13 mouse cellular contexts compared by ENCODE assay signal in the genomic region with DNA sequence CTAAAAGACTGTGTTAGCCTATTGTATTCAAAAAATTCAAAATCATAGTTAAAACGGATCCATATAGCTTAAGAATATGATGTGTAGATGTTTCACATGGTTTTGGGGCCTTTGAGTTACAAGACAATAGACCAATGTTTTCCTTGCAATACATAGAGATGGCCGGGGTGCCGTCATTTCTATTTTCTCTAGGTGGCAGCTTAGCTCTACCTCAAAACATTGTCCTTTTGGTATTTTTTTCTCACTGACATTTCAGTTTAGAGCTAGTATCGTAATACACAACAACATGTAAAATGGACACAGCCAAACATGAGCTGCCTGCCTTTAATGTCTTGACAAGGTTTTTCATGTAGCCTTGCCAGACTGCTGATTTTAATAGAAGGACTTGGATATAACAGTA.
DNase-seq lines count a peak whose midpoint lies in the region; ATAC-seq and TF ChIP-seq lines count a peak whose summit lies in the region.
"Had no signal": no experiment of that assay in that cellular context is flagged by ENCODE, and none has a peak within 500 bp of the region (broad histone marks: within the 10 kb centered on the region; RNA-seq: fewer than 3 reads in every experiment).

No protein-coding gene starts in this region.

- TF ChIP-seq EP300 in MEL (IDR thresholded peaks at IDR 0.05; ENCODE audit: low read depth in 1 of 2, low read length in 2 of 2): no peak

- no peaks in the 10 kb centered on the region for H3K4me1 ChIP-seq in hindbrain, postnatal 0 days (ENCODE audit: insufficient read depth, low read length)
- H3K4me1 ChIP-seq in hindbrain, embryonic 10.5 days (replicated peaks): no peaks in the 10 kb centered on the region
- H3K4me1 ChIP-seq in MEL (ENCODE audit: control insufficient read depth in 1 of 2, insufficient read depth in 2 of 2, low read length in 2 of 2): no peaks in the 10 kb centered on the region
- H3K4me1 ChIP-seq: lung, embryonic 15.5 days; neural tube, embryonic 13.5 days had no signal

- no peak overlapping the region for H3K27ac ChIP-seq in hindbrain, postnatal 0 days
- H3K27ac ChIP-seq in hindbrain, embryonic 10.5 days: no peak overlapping the region
- no peak overlapping the region for H3K27ac ChIP-seq in MEL (ENCODE audit: control insufficient read depth, low read depth, low read length)
- H3K27ac ChIP-seq: limb, embryonic 13.5 days; lung, embryonic 15.5 days; neural tube, embryonic 13.5 days had no signal

- H3K4me2 ChIP-seq in hindbrain, postnatal 0 days (ENCODE audit: low read depth, low read length): no peak overlapping the region
- H3K4me2 ChIP-seq: limb, embryonic 13.5 days; lung, embryonic 15.5 days; neural tube, embryonic 13.5 days had no signal

- no peak overlapping the region for H3K4me3 ChIP-seq in hindbrain, postnatal 0 days (ENCODE audit: low read length)
- no peak overlapping the region for H3K4me3 ChIP-seq in hindbrain, embryonic 10.5 days
- H3K4me3 ChIP-seq in MEL (ENCODE audit: control insufficient read depth in 1 of 2, insufficient read depth in 1 of 2, low read depth in 2 of 2, low read length in 2 of 2): no peak overlapping the region
- H3K4me3 ChIP-seq: limb, embryonic 13.5 days; lung, embryonic 15.5 days; neural tube, embryonic 13.5 days had no signal

- no peaks in the 10 kb centered on the region for H3K27me3 ChIP-seq in hindbrain, postnatal 0 days (ENCODE audit: insufficient read depth, low read length)
- no peaks in the 10 kb centered on the region for H3K27me3 ChIP-seq in hindbrain, embryonic 10.5 days (ENCODE audit: insufficient read depth, poor library complexity, severe bottlenecking)
- H3K27me3 ChIP-seq in MEL (ENCODE audit: control insufficient read depth in 1 of 2, insufficient read depth in 2 of 2, low read length in 2 of 2): no peaks in the 10 kb centered on the region
- H3K27me3 ChIP-seq: limb, embryonic 13.5 days; lung, embryonic 15.5 days; neural tube, embryonic 13.5 days had no signal

- intact Hi-C loops in left cerebral cortex, postnatal 14 days (cut with DNase I): no loop called here

- peak; percentile 58 for DNase-seq in hindbrain, postnatal 0 days (ENCODE audit: low spot score)
- DNase-seq in hindbrain, embryonic 10.5 days (ENCODE audit: low spot score): no peak
- DNase-seq in MEL (ENCODE audit: low read depth, low spot score): no peak
- peak; percentile 3 for DNase-seq in adrenal gland, postnatal 25 days
- DNase-seq in left cerebral cortex, postnatal 14 days (ENCODE audit: low spot score in 2 of 2): peak; percentile 51 to 65
- DNase-seq in embryo, embryonic 11 days: no peak
- no peak for DNase-seq in yolk sac, embryonic 10.5 days (ENCODE audit: low spot score)
- no peak for DNase-seq in retina, postnatal 1 day
- DNase-seq: heart, postnatal 10 days; thymus, adult 2 months had no signal

- WGBS in hindbrain, postnatal 0 days: 78% methylated on average over 4 of the region's 4 CpGs
- 91% methylated on average over 4 of the region's 4 CpGs for WGBS in hindbrain, embryonic 10.5 days

- TF ChIP-seq POLR2A in MEL (IDR thresholded peaks at IDR 0.05; ENCODE audit: control insufficient read depth in 1 of 2, insufficient read depth in 1 of 2, low read depth in 1 of 2, low read length in 2 of 2, poor library complexity in 1 of 2): no peak

- TF ChIP-seq CTCF in hindbrain, postnatal 0 days (IDR thresholded peaks at IDR 0.05; ENCODE audit: low read depth): peak; percentile 53
- no peak for TF ChIP-seq CTCF in MEL (IDR thresholded peaks at IDR 0.05 in 2 of 3, conservative IDR thresholded peaks at IDR 0.05 in 1 of 3; ENCODE audit: control insufficient read depth in 1 of 3, insufficient read depth in 1 of 3, low read depth in 2 of 3, low read length in 3 of 3, poor library complexity in 1 of 3, severe bottlenecking in 1 of 3)

- H3K9me3 ChIP-seq in hindbrain, postnatal 0 days (ENCODE audit: low read length): no peaks in the 10 kb centered on the region
- no peaks in the 10 kb centered on the region for H3K9me3 ChIP-seq in hindbrain, embryonic 10.5 days
- H3K9me3 ChIP-seq in MEL (replicated peaks; ENCODE audit: insufficient read depth, low read length): no peaks in the 10 kb centered on the region
- H3K9me3 ChIP-seq: limb, embryonic 13.5 days; lung, embryonic 15.5 days; neural tube, embryonic 13.5 days had no signal

- H3K79me2 ChIP-seq in MEL (ENCODE audit: control insufficient read depth, insufficient read depth, low read length, poor library complexity): no peaks in the 10 kb centered on the region

- H3K36me3 ChIP-seq in hindbrain, postnatal 0 days (ENCODE audit: insufficient read depth, low read length): no peaks in the 10 kb centered on the region
- no peaks in the 10 kb centered on the region for H3K36me3 ChIP-seq in hindbrain, embryonic 10.5 days
- H3K36me3 ChIP-seq in MEL (ENCODE audit: control insufficient read depth in 1 of 2, insufficient read depth in 2 of 2, low read length in 2 of 2): no peaks in the 10 kb centered on the region
- H3K36me3 ChIP-seq: limb, embryonic 13.5 days; lung, embryonic 15.5 days; neural tube, embryonic 13.5 days had no signal

- ATAC-seq in hindbrain, postnatal 0 days: no peak

- no peak overlapping the region for H3K9ac ChIP-seq in hindbrain, postnatal 0 days (replicated peaks; ENCODE audit: low read length)
- no peak overlapping the region for H3K9ac ChIP-seq in MEL (ENCODE audit: control insufficient read depth, low read depth, low read length, poor library complexity, severe bottlenecking)
- H3K9ac ChIP-seq: limb, embryonic 13.5 days; lung, embryonic 15.5 days; neural tube, embryonic 13.5 days had no signal

- peak; percentile 9; the same call in 1 of the 2 replicates for TF ChIP-seq RAD21 in MEL (IDR thresholded peaks at IDR 0.05; ENCODE audit: low read depth, low read length)

TF ChIP-seq in MEL, 35 proteins besides CTCF, POLR2A, EP300 and RAD21:
- TF ChIP-seq MAFK (IDR thresholded peaks at IDR 0.05; ENCODE audit: borderline replicate concordance, low read depth, low read length) (no peak), SIN3A (IDR thresholded peaks at IDR 0.05; ENCODE audit: low read length) (no peak), POLR2AphosphoS5 (IDR thresholded peaks at IDR 0.05; ENCODE audit: borderline replicate concordance, low read depth, low read length) (no peak), NRF1 (IDR thresholded peaks at IDR 0.05; ENCODE audit: insufficient read depth, low read depth, low read length, poor library complexity, severe bottlenecking) (no peak), ZC3H11A (IDR thresholded peaks at IDR 0.05; ENCODE audit: low read depth, low read length) (no peak), BHLHE40 (IDR thresholded peaks at IDR 0.05; ENCODE audit: borderline replicate concordance, low read depth, low read length) (no peak), MYB (IDR thresholded peaks at IDR 0.05; ENCODE audit: low read depth, low read length) (no peak), MAZ (IDR thresholded peaks at IDR 0.05; ENCODE audit: low read depth, low read length) (no peak), SMC3 (IDR thresholded peaks at IDR 0.05; ENCODE audit: low read depth, low read length) (no peak), TAL1 (IDR thresholded peaks at IDR 0.05; ENCODE audit: low read length) (no peak), GABPA (IDR thresholded peaks at IDR 0.05; ENCODE audit: low read depth, low read length) (no peak), ETS1 (IDR thresholded peaks at IDR 0.05; ENCODE audit: low read depth, low read length) (no peak), ELF1 (IDR thresholded peaks at IDR 0.05; ENCODE audit: low read depth, low read length) (no peak), MAX (IDR thresholded peaks at IDR 0.05; ENCODE audit: low read length) (no peak), TBP (IDR thresholded peaks at IDR 0.05; ENCODE audit: low read depth, low read length) (no peak), GATA1 (IDR thresholded peaks at IDR 0.05; ENCODE audit: low read depth, low read length) (no peak), CHD1 (IDR thresholded peaks at IDR 0.05; ENCODE audit: low read depth, low read length) (no peak)

Comparison
In these comparisons a context has a peak if more than half of its experiments do, and no peak if none do; other contexts are left out.
1. DNase-seq: peak in hindbrain, postnatal 0 days (single experiment), adrenal gland, postnatal 25 days (single experiment) and left cerebral cortex, postnatal 14 days (2 of 2); none in hindbrain, embryonic 10.5 days (single experiment), MEL (single experiment), embryo, embryonic 11 days (single experiment), yolk sac, embryonic 10.5 days (single experiment) and retina, postnatal 1 day (single experiment).